8 mouse cellular contexts compared by ENCODE assay signal in genomic region chr11:40755109-40755627, GRCm38 (mm10). TPM values are rescaled to one million over a fixed set of nuclear protein-coding genes. Genes with fewer than 3 reads are reported as not detected.
A peak's percentile ranks its signal among the peaks of the same experiment; 100 is the strongest.
DNase-seq lines count a peak whose midpoint lies in the region; ATAC-seq and TF ChIP-seq lines count a peak whose summit lies in the region.

Ccng1 (minus strand) TSS chr11:40755311.

- peak within 1 kb of the TSS; percentile 57 for H3K4me3 ChIP-seq in cortical plate, adult 2 months (ENCODE audit: insufficient read depth, low read length)
- H3K4me3 ChIP-seq in megakaryocyte, embryonic 14.5 days (replicated peaks), result peak within 1 kb of the TSS; percentile 98

- ATAC-seq in activated CD4-positive, CD25-positive, alpha-beta regulatory T cell, adult 4 months, result peak; percentile 99

- no peak for TF ChIP-seq CTCF in cortical plate, adult 2 months (IDR thresholded peaks at IDR 0.05; ENCODE audit: extremely low read depth, insufficient read depth, low read length)

- 0 out of 2 replicates have a peak, but pooled peaks cover 1% of the 10 kb centered on the region for H3K4me1 ChIP-seq in cortical plate, adult 2 months (ENCODE audit: control insufficient read depth, insufficient read depth, low read length)
- H3K4me1 ChIP-seq in megakaryocyte, embryonic 14.5 days, result peaks cover 38% of the 10 kb centered on the region

- H3K27me3 ChIP-seq in megakaryocyte, embryonic 14.5 days (replicated peaks), result no peaks in the 10 kb centered on the region

- H3K9me3 ChIP-seq in megakaryocyte, embryonic 14.5 days, result no peaks in the 10 kb centered on the region

- peak; percentile 84 for TF ChIP-seq POLR2A in cortical plate, adult 2 months (IDR thresholded peaks at IDR 0.05; ENCODE audit: extremely low read depth, insufficient read depth, low read length)

- peaks cover 43% of the 10 kb centered on the region for H3K36me3 ChIP-seq in megakaryocyte, embryonic 14.5 days (replicated peaks; ENCODE audit: low read length)

- H3K27ac ChIP-seq in cortical plate, adult 2 months (ENCODE audit: insufficient read depth, low read length), result peak within 1 kb of the TSS; percentile 35

- DNase-seq in gastrocnemius, adult 8-10 months (ENCODE audit: low spot score in 2 of 2), result peak; percentile 87 to 93
- DNase-seq in hindlimb bud, embryonic 11.5 days (ENCODE audit: extremely low spot score, low read depth, low spot score), result peak; percentile 82
- peak; percentile 67 to 94 for DNase-seq in left cerebral cortex, adult 8-10 months (ENCODE audit: low spot score in 2 of 2)
- peak; percentile 95 to 98 for DNase-seq in right cerebral cortex, postnatal 10 days (ENCODE audit: low spot score in 2 of 2)
- peak; percentile 83 to 93 for DNase-seq in urinary bladder, postnatal 36 days (ENCODE audit: low spot score in 2 of 2)

RNA-seq across cellular contexts. Expression of gene Ccng1, which starts in this region (rescaled TPM):
- polyA plus RNA-seq in activated CD4-positive, CD25-positive, alpha-beta regulatory T cell, adult 4 months (2017; shearing (Covaris generic)), result 10 to 100 TPM; 80.3 to 88.0 TPM
- polyA plus RNA-seq in cortical plate, adult 2 months (2012; rRNA removed), result 43.5 and 46.8 TPM in 2 replicates
- 100 to 1,000 TPM; 680 to 812 (median 716) TPM for total RNA-seq in gastrocnemius, adult 8-10 months (2022)
- total RNA-seq in left cerebral cortex, adult 8-10 months (2022), result 10 to 100 TPM; 61.2 to 67.9 (median 66.6) TPM
- polyA plus RNA-seq in megakaryocyte, embryonic 14.5 days (2012; ENCODE audit: insufficient read depth, low replicate concordance), result 42.4 and 46.2 TPM in 2 replicates

Comparison
In these comparisons a context has a peak if more than half of its experiments do, and no peak if none do; other contexts are left out.
1. Peak in every context shown above with its lines: DNase-seq, ATAC-seq, H3K4me3 ChIP-seq and H3K27ac ChIP-seq.
2. RNA of gene Ccng1 (total RNA-seq): 680 to 812 TPM in gastrocnemius, adult 8-10 months; 61.2 to 67.9 TPM in left cerebral cortex, adult 8-10 months; every median in the first group is over 4 times any median in the second.